Mouse (Mus musculus) hindbrain, embryonic 12.5 days (tissue): ENCODE measurements around the gene Snx5. TPM values are rescaled to one million over a fixed set of nuclear protein-coding genes. Genes with fewer than 3 reads are reported as not detected.

Experiments used
- ATAC-seq: fragments of 200-750 bp; cut with Nextera tagmentation; 2 replicates; pipeline ENCODE4 v1.8.0; 2017; ENCODE audit warnings: moderate TSS enrichment; ENCODE audit not compliant: low FRiP score
- H3K27ac ChIP-seq: fragments of 300-500 bp; sonication (generic); 2 replicates; pipeline ENCODE4 v1.5.1; 2016; ENCODE audit warnings: mild to moderate bottlenecking
- H3K27me3 ChIP-seq: fragments of 300-500 bp; sonication (generic); 2 replicates; pipeline ENCODE4 v1.6.1; 2016; ENCODE audit warnings: mild to moderate bottlenecking
- H3K36me3 ChIP-seq: fragments of 300-500 bp; sonication (generic); 2 replicates; pipeline ENCODE4 v1.6.1; 2016; ENCODE audit warnings: mild to moderate bottlenecking
- H3K4me1 ChIP-seq: fragments of 300-500 bp; sonication (generic); 2 replicates; pipeline ENCODE4 v1.6.1; 2016
- H3K4me2 ChIP-seq: fragments of 300-500 bp; sonication (generic); replicated peaks from 2 replicates; pipeline ENCODE4 v1.6.1; 2016; ENCODE audit warnings: mild to moderate bottlenecking
- H3K4me3 ChIP-seq: fragments of 300-500 bp; sonication (generic); 2 replicates; pipeline ENCODE4 v1.5.1; 2016; ENCODE audit warnings: mild to moderate bottlenecking
- H3K9ac ChIP-seq: fragments of 300-500 bp; sonication (generic); 2 replicates; pipeline ENCODE4 v1.6.1; 2016; ENCODE audit warnings: mild to moderate bottlenecking, moderate library complexity
- H3K9me3 ChIP-seq: fragments of 300-500 bp; sonication (generic); replicated peaks from 2 replicates; pipeline ENCODE4 v1.6.1; 2016; ENCODE audit warnings: mild to moderate bottlenecking
- WGBS: fragments of 180-500 bp; shearing (Covaris S2); methylation state at CpG from one replicate; pipeline ENCODE4 v1.1.7; 2016; 5-methylcytosine and 5-hydroxymethylcytosine counted together
- polyA plus RNA-seq: library from polyadenylated mRNA; unstranded; fragments of >200 nt; fragmentation: Nextera tagmentation; extraction: Ambion mirVana; gene quantifications from 2 replicates; pipeline ENCODE4 v1.2.1, GENCODE M21; 2016

Snx5 gene
- 93.0 and 97.0 TPM in 2 replicates for polyA plus RNA-seq

DNA sequence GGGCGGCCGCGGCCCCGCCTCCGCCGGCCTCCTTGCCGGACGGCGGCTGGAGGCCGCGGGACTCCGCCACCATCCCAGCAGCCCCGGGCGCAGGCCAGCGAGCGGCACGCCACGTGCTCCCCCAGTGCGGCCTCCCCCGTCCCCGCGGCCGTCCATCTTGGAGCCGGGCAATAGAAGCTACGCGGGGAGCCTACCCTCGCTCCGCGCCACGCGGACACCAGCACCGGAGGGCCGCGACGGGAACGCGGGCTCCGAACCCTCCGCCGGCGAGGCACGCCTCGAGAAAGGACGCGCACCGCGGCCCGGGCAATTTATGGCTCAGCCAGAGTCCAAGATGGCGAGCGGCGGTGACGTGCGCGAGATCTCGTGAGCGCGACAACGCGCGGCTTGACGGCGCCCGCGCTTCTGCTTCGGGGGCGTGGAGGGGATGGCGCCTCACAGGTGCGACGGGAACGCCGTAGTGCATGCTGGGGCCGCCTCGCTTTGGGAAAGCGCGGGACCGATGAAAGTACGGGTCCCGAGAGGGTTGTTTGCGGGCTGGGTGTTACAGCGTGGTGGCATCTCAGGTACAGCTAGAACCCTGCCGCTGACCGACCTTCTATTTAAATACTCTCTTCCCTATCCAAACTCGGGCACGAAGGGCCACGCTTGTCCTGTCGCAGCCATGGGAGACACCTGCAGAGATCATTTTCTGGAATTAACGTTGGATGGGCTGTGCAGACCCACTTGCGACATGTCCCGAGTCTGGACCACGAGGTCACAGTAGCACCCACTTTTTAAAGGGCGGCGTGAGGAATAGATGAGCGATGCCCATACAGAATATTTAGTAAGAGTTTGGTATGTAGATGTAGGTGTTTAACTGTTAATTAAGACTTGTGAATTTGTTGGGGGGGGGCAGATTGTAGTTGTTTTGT lies at the start of gene Snx5, which contains the start of gene Mgme1:
TSS of gene Snx5 (minus strand) at position 400 of the 914 bp plus-strand sequence.
TSS of gene Mgme1 (plus strand) at position 157 of the 914 bp plus-strand sequence.
- H3K4me2 ChIP-seq, result peak within 1 kb of the TSS; percentile 69
- ATAC-seq, result peak; percentile 98
- H3K9me3 ChIP-seq, result no peaks in the 10 kb centered on the region
- no peaks in the 10 kb centered on the region for H3K27me3 ChIP-seq
- peaks cover 19% of the 10 kb centered on the region for H3K4me1 ChIP-seq
- H3K9ac ChIP-seq, result peak within 1 kb of the TSS; percentile 96
- peak within 1 kb of the TSS; percentile 91 for H3K27ac ChIP-seq
- H3K36me3 ChIP-seq, result no peaks in the 10 kb centered on the region
- H3K4me3 ChIP-seq, result peak within 1 kb of the TSS; percentile 88
- WGBS, result under 1% methylated on average over 87 of the region's 93 CpGs

DNA sequence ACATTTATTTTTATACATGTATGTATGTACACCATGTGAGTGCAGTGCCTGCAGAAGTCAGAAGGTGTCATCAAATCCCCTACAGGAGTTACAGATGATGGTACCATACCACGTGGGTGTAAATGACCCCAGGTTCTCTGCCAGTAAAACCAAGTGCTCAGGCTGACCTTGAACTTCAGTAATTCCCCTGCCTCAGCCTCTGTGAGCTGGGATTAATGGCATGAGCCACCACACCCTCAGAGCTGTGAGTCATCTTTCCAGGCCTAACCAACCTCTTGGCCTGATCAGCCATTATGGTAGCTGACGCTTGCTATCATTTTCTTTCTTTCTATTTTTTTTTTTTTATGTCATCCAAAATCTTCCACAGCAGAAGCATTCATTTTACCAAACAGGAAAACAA lies 40.7 kb upstream of the Snx5 start:
- no peaks in the 10 kb centered on the region for H3K27me3 ChIP-seq
- no peaks in the 10 kb centered on the region for H3K9me3 ChIP-seq
- H3K4me1 ChIP-seq, result 0 out of 2 replicates have a peak, but pooled peaks cover 5% of the 10 kb centered on the region
- H3K9ac ChIP-seq, result no peak overlapping the region
- no peak overlapping the region for H3K4me3 ChIP-seq
- no peak overlapping the region for H3K4me2 ChIP-seq
- WGBS, result 81% methylated on average over 2 of the region's 2 CpGs
- no peak for ATAC-seq
- no peaks in the 10 kb centered on the region for H3K36me3 ChIP-seq
- H3K27ac ChIP-seq, result no peak overlapping the region

DNA sequence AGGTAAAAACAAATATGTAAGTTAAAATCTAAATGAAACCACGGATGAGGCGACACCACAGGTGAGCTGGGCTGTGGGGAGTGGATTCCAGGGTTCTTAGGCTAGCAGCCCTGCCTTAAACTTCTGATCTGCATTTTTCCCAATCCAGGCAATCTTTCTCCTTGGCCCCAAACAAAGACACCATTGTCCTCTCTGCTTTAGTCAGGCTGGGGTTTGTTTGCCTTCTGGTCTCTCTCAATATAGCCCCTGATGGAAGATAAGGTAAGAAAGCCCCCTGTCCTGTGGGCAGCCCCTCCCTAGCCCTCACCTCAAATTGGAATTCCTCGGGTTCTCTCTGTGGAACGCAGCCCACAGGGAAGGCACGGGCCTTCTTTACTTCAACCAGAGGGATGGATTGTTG lies 39.6 kb upstream of the Snx5 start:
- Histone ChIP-seq H3K4me3 (no peak overlapping the region), H3K36me3 (no peaks in the 10 kb centered on the region), H3K4me2 (no peak overlapping the region), H3K27ac (no peak overlapping the region), H3K9ac (no peak overlapping the region), H3K9me3 (no peaks in the 10 kb centered on the region), H3K27me3 (no peaks in the 10 kb centered on the region), H3K4me1 (0 out of 2 replicates have a peak, but pooled peaks cover 5% of the 10 kb centered on the region)
- 30% methylated on average over 5 of the region's 5 CpGs for WGBS
- ATAC-seq, result no peak

DNA sequence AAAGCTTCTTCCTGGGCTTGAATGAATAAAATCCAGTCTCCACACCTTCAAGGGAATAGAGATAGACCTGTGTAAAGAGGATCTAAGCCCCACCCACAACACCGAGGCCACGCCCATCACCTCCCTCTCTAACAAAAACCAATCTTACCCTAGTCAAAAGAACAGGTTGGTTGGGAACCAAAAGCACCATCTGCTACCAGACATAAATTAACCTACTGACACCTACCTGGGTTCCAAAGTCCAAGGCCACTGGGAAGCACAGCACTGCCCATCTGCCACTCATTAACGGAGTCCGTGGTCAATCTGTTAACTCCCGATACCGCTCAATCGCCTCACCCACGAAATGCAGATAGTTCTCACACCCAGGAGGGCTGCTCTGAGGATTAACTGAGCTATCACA lies 37.9 kb upstream of the Snx5 start:
- Histone ChIP-seq H3K4me1 (0 out of 2 replicates have a peak, but pooled peaks cover 5% of the 10 kb centered on the region), H3K9me3 (no peaks in the 10 kb centered on the region), H3K4me2 (no peak overlapping the region), H3K27me3 (no peaks in the 10 kb centered on the region), H3K9ac (no peak overlapping the region), H3K27ac (no peak overlapping the region), H3K36me3 (no peaks in the 10 kb centered on the region), H3K4me3 (no peak overlapping the region)
- WGBS, result 65% methylated on average over 8 of the region's 8 CpGs
- ATAC-seq, result no peak

DNA sequence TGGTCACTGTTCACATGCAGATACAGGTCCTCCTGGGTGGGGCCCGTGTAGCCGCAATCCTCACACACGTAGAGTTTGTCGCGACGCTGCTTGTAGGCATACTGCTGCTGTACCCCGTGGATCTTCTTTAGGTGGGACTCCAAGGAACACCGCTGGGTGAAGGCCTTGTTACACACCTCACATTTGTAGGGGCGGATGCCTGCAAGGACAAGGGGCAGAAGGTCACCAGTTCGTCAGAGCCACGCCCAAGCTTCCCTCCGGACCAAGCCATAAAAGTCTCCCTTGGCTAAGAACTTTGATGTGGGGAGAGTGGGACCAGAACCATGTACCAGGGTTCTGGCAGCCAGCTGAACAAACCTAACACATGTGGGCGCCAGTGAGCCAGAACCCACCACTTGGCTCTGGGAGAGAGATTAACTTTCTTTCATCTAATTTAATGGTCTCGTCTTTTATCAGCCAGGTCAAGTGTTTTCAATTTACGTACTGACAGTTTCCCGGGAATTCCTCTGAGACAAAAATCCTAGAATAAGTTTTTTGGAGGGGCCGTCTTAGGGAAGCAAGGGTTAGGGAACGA lies 35.1 kb upstream of the Snx5 start:
- Histone ChIP-seq H3K4me2 (no peak overlapping the region), H3K27ac (no peak overlapping the region), H3K4me3 (no peak overlapping the region), H3K27me3 (no peaks in the 10 kb centered on the region), H3K36me3 (no peaks in the 10 kb centered on the region), H3K9ac (no peak overlapping the region), H3K9me3 (no peaks in the 10 kb centered on the region), H3K4me1 (0 out of 2 replicates have a peak, but pooled peaks cover 5% of the 10 kb centered on the region)
- 71% methylated on average over 18 of the region's 18 CpGs for WGBS
- ATAC-seq, result no peak

DNA sequence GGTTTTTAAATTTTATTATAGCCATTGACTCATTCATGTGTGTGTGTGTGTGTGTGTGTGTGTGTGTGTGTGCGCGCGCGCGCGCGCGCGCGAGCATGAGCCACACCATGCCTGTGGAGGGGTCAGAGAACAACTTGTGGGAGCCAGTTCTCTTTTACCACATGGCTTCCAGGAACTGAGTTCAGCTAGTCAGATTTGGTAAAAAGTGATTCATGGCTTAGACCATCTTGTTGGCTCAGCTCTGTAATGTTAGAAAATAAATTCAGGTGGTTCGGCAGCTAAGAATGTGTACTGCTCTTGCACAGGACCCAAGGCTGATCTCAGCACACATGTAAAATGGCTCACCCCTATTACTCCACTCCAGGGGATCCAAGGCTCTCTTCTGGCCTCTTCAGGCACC lies 30.4 kb upstream of the Snx5 start:
- no peak overlapping the region for H3K4me3 ChIP-seq
- ATAC-seq, result no peak
- H3K27ac ChIP-seq, result no peak overlapping the region
- H3K4me2 ChIP-seq, result no peak overlapping the region
- H3K4me1 ChIP-seq, result no peaks in the 10 kb centered on the region
- no peak overlapping the region for H3K9ac ChIP-seq
- no peaks in the 10 kb centered on the region for H3K9me3 ChIP-seq
- no peaks in the 10 kb centered on the region for H3K36me3 ChIP-seq
- 97% methylated on average over 11 of the region's 11 CpGs for WGBS
- H3K27me3 ChIP-seq, result no peaks in the 10 kb centered on the region

DNA sequence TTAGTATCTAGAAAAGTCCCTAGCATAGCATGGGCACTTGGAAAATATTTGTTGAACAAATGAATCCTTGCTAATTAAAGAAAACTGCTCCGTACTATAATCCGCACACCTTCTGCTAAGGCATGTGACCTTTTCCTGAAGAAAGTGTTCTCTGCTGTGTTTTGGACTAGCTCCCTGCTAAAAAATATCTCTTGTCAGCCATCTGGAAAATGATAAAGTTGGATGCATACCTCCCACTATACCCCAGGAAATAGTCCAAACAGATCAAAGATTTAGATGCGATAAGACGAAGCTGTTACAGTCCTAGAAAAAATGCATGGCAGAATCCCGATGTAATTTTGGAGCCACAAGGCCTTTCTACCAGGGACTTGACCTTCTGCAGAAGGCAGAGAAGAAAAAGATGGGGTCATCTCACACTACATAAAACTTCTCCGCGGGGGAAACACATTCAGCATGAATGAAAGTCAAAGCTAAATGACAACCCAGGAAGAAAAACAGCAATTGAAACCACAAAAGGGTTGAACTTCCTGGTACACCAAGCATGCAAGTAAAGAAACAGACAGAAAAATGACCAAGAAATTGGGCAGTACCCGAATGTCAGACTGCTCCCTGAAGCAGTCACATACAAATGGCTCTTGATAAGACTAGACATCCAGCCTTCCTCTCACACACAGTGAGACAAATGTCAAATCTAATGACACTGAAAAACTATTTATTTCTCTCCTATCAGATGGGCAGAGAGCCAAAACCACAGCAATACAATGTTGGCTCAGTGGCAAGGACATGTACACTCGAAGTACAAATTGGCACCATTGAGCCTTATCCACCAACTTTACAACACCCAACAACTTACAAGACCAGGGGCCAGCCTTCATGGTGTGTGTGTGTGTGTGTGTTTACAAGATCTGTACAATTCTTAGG lies 29.3 kb upstream of the Snx5 start:
- no peak overlapping the region for H3K4me3 ChIP-seq
- no peaks in the 10 kb centered on the region for H3K4me1 ChIP-seq
- H3K36me3 ChIP-seq, result no peaks in the 10 kb centered on the region
- H3K27ac ChIP-seq, result no peak overlapping the region
- no peak for ATAC-seq
- no peaks in the 10 kb centered on the region for H3K27me3 ChIP-seq
- no peaks in the 10 kb centered on the region for H3K9me3 ChIP-seq
- no peak overlapping the region for H3K9ac ChIP-seq
- no peak overlapping the region for H3K4me2 ChIP-seq
- 81% methylated on average over 9 of the region's 9 CpGs for WGBS

DNA sequence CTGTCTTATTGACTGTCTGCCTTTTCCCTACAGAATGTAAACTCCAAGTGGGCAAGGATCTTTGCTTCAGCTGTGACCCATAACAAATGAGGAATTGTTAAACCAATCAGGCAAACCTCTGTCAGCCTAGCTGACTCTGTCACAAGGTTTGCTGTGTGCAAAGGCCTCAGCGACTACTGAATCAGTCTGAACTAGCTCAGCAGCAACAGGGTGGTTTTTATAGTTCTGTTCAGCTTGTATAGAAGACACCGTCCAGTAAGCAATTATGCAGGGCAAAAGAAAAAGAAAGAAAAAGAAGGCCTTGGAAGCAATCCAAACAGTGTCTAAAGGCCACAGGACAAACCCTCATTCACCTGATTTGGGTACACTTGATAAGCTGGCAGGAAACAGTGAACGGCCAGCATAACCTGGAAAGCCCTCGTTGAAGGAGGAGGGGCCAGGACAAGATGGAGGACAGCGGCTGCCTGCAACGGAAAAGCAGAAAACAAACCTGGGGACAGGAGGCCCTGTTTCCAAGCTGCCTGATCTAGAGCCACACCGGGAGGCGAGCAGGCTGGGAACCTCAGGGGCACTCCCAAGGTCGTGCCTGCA lies 24.5 kb upstream of the Snx5 start:
- H3K4me1 ChIP-seq, result no peaks in the 10 kb centered on the region
- H3K36me3 ChIP-seq, result no peaks in the 10 kb centered on the region
- no peak overlapping the region for H3K9ac ChIP-seq
- 73% methylated on average over 9 of the region's 9 CpGs for WGBS
- no peak overlapping the region for H3K4me3 ChIP-seq
- no peaks in the 10 kb centered on the region for H3K27me3 ChIP-seq
- no peak overlapping the region for H3K4me2 ChIP-seq
- H3K27ac ChIP-seq, result no peak overlapping the region
- H3K9me3 ChIP-seq, result no peaks in the 10 kb centered on the region
- no peak for ATAC-seq

DNA sequence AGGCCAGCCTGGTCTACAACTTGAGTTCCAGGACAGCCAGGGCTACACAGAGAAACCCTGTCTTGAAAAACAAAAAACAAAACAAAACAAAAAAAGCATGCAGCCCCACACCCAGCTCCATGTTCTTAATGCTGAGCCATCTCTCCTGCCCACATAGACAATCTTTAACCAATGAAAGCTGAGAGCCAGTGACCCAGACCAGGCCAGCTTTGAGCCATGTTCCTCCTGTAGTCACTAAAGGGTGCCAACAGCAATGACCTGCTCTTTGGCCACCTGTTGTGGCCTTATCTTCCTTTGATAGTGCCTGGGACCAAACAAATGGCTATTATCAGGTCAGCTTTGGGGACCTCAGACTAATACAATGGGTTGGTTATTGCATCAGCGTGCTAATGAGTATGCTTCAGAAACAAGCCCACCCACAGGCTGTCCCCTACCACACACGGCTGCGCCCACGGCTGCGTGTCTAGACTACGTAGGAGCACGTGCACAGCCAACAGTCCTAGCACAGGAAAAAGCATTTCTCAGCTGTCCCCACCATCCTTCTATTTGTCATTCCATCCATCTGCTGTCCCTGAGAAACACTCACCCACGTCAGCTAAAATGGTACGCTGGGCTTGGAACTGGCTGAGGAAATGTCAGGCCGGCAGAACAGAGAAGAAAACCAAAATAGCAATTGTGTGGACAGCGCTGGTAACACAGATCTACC lies 21.0 kb upstream of the Snx5 start:
- 85% methylated on average over 11 of the region's 11 CpGs for WGBS
- Histone ChIP-seq H3K4me2 (no peak overlapping the region), H3K27ac (no peak overlapping the region), H3K4me3 (no peak overlapping the region), H3K9me3 (no peaks in the 10 kb centered on the region), H3K9ac (no peak overlapping the region), H3K4me1 (no peaks in the 10 kb centered on the region), H3K27me3 (no peaks in the 10 kb centered on the region), H3K36me3 (no peaks in the 10 kb centered on the region)
- ATAC-seq, result no peak

DNA sequence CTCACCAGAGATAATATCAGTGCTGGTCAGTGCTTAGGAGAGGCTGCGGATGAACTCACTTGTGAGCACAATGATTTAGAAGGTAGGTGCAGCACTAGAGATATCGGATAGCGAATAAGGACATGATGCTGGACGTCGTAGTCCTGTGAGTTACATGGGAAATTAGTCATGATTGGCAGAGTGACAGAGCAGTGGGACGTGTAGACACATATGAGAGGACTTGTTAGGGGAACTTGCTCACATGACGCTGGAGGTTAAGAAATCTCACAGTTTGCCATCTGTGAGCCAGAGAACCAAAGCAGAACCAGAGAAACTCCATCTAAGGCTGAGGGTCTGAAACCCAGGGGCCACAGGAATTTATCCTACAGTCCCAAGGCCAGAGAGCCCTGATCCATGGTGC lies 19.6 kb upstream of the Snx5 start:
- H3K27me3 ChIP-seq, result no peaks in the 10 kb centered on the region
- 92% methylated on average over 7 of the region's 7 CpGs for WGBS
- H3K4me2 ChIP-seq, result no peak overlapping the region
- no peak overlapping the region for H3K27ac ChIP-seq
- no peak overlapping the region for H3K9ac ChIP-seq
- no peaks in the 10 kb centered on the region for H3K36me3 ChIP-seq
- ATAC-seq, result no peak
- no peaks in the 10 kb centered on the region for H3K9me3 ChIP-seq
- H3K4me3 ChIP-seq, result no peak overlapping the region
- H3K4me1 ChIP-seq, result no peaks in the 10 kb centered on the region

DNA sequence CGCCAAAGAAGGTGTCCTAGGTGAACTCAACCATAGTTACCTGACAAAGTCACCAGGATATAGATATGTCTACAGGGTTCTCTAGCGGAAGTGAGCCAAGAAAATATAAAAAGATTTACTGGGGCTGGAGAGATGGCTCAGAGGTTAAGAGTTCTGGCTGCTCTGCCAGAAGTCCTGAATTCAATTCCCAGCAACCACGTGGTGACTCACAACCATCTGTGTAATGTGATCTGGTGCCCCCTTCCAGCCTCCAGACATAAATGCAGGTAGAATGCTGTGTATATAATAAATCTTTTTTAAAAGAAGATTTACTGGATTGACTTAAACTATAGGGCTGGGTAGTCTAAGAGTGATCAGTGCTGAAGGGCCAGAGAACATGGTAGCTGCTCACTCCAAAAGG lies 10.7 kb upstream of the Snx5 start:
- H3K4me2 ChIP-seq, result no peak overlapping the region

More for the DNA sequence above, 10.7 kb upstream of the Snx5 start:
- Histone ChIP-seq H3K4me1 (no peaks in the 10 kb centered on the region), H3K4me3 (no peak overlapping the region), H3K27me3 (no peaks in the 10 kb centered on the region), H3K9ac (no peak overlapping the region), H3K36me3 (peaks cover 19% of the 10 kb centered on the region), H3K9me3 (no peaks in the 10 kb centered on the region), H3K27ac (no peak overlapping the region)
- ATAC-seq, result no peak
- WGBS, result 65% methylated on average over 3 of the region's 3 CpGs
